ENCODE assay signal across 25 mouse cellular contexts in the genomic region with DNA sequence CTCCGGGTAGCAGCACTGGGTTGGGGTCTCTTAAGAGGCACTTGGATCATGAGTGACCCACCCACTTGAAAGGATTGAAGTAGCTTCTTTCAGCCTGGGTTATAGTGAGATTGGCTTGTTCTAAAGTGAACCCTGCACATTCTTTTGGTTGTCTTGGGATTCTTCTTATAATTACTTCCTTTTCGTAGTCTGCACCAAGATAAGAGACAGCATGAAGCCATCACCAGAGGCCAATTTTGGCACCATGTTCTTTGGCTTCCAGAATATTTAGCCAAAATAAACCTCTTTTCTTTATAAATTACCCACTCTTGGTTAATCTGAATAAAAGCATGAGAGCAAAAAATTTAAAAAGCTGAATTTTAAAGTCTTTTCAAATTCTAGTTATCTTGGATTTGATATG.
DNase-seq lines count a peak whose midpoint lies in the region; ATAC-seq and TF ChIP-seq lines count a peak whose summit lies in the region.
"Had no signal": no experiment of that assay in that cellular context is flagged by ENCODE, and none has a peak within 500 bp of the region (broad histone marks: within the 10 kb centered on the region; RNA-seq: fewer than 3 reads in every experiment).

No protein-coding gene starts in this region.

- H3K27me3 ChIP-seq in kidney, adult 2 months (replicated peaks; ENCODE audit: control insufficient read depth, insufficient read depth, low read length): no peaks in the 10 kb centered on the region
- H3K27me3 ChIP-seq in kidney, embryonic 16.5 days (ENCODE audit: insufficient read depth, low read length): no peaks in the 10 kb centered on the region
- H3K27me3 ChIP-seq in spleen, adult 2 months (ENCODE audit: control insufficient read depth, insufficient read depth, low read length): no peaks in the 10 kb centered on the region
- H3K27me3 ChIP-seq: CH12.LX; embryonic facial prominence, embryonic 12.5 days; embryonic facial prominence, embryonic 15.5 days; hindbrain, embryonic 13.5 days had no signal

- WGBS in kidney, adult 2 months: 88% methylated on average over 2 of the region's 2 CpGs
- WGBS in kidney, embryonic 16.5 days: 84% methylated on average over 2 of the region's 2 CpGs
- 66% methylated on average over 2 of the region's 2 CpGs for WGBS in spleen, adult 2 months

- no peak overlapping the region for H3K4me2 ChIP-seq in kidney, embryonic 16.5 days (replicated peaks; ENCODE audit: low read depth, low read length)
- H3K4me2 ChIP-seq: embryonic facial prominence, embryonic 12.5 days; embryonic facial prominence, embryonic 15.5 days; hindbrain, embryonic 13.5 days had no signal

- ATAC-seq in kidney, embryonic 16.5 days (ENCODE audit: low FRiP score, low TSS enrichment): no peak
- no peak for ATAC-seq in granulocyte monocyte progenitor cell, adult 5-6 weeks (replicated peaks; ENCODE audit: poor library complexity, severe bottlenecking)
- ATAC-seq: forebrain, embryonic 14.5 days; forebrain, postnatal 0 days; hindbrain, embryonic 16.5 days had no signal

- H3K36me3 ChIP-seq in kidney, adult 2 months (ENCODE audit: control insufficient read depth, insufficient read depth, low read length): no peaks in the 10 kb centered on the region
- no peaks in the 10 kb centered on the region for H3K36me3 ChIP-seq in kidney, embryonic 16.5 days (ENCODE audit: insufficient read depth, low read length)
- H3K36me3 ChIP-seq in spleen, adult 2 months (ENCODE audit: control insufficient read depth, insufficient read depth, low read length): no peaks in the 10 kb centered on the region
- H3K36me3 ChIP-seq: embryonic facial prominence, embryonic 12.5 days; embryonic facial prominence, embryonic 15.5 days; heart, embryonic 10.5 days; hindbrain, embryonic 13.5 days had no signal

- DNase-seq in kidney, adult 2 months: peak; percentile 26
- DNase-seq in kidney, postnatal 14 days: peak; percentile 21
- DNase-seq in kidney, postnatal 4 days: no peak
- DNase-seq in spleen, adult 2 months (ENCODE audit: low read depth in 1 of 2, low spot score in 2 of 2): no peak
- DNase-seq in spleen, postnatal 10 days (ENCODE audit: low spot score in 2 of 2): no peak
- DNase-seq: adrenal gland, adult 2 months; adrenal gland, postnatal 14 days; cerebellum, adult 11 months; cerebellum, adult 2 months; cerebellum, adult 9-11 months; cerebellum, postnatal 25 days; forebrain, postnatal 0 days; gastrocnemius, adult 2 months; gastrocnemius, postnatal 14 days; heart, adult 2 months had no signal

- no peak overlapping the region for H3K9ac ChIP-seq in kidney, embryonic 16.5 days (replicated peaks; ENCODE audit: low read length)
- H3K9ac ChIP-seq: embryonic facial prominence, embryonic 12.5 days; embryonic facial prominence, embryonic 15.5 days; forebrain, postnatal 0 days; hindbrain, embryonic 13.5 days had no signal

- no peak for TF ChIP-seq CTCF in kidney, adult 2 months (conservative IDR thresholded peaks at IDR 0.05; ENCODE audit: insufficient read depth, insufficient read length, low read depth, low read length)
- TF ChIP-seq CTCF in spleen, adult 2 months (IDR thresholded peaks at IDR 0.05; ENCODE audit: extremely low read depth, insufficient read depth, insufficient read length, insufficient replicate concordance): no peak

- H3K27ac ChIP-seq in kidney, adult 2 months (ENCODE audit: insufficient read depth, low read depth, low read length): no peak overlapping the region
- H3K27ac ChIP-seq in kidney, embryonic 16.5 days (ENCODE audit: low read length): no peak overlapping the region
- H3K27ac ChIP-seq in spleen, adult 2 months (ENCODE audit: insufficient read depth, low read length): peak overlapping the region; percentile 15
- H3K27ac ChIP-seq: embryonic facial prominence, embryonic 12.5 days; embryonic facial prominence, embryonic 15.5 days; gastrocnemius, adult 2 months; heart, adult 2 months; heart, embryonic 10.5 days; hindbrain, embryonic 13.5 days had no signal

- no peaks in the 10 kb centered on the region for H3K4me1 ChIP-seq in kidney, adult 2 months (ENCODE audit: control insufficient read depth, insufficient read depth, low read length)
- H3K4me1 ChIP-seq in kidney, embryonic 16.5 days (ENCODE audit: insufficient read depth, low read length): peaks cover 8% of the 10 kb centered on the region
- H3K4me1 ChIP-seq in spleen, adult 2 months (ENCODE audit: control insufficient read depth, insufficient read depth, insufficient read length): peaks cover 29% of the 10 kb centered on the region; the same call in 1 of the 2 replicates

- no peak overlapping the region for H3K4me3 ChIP-seq in kidney, adult 2 months (ENCODE audit: insufficient read depth, low read depth, low read length)
- H3K4me3 ChIP-seq in kidney, embryonic 16.5 days (ENCODE audit: low read length): no peak overlapping the region
- no peak overlapping the region for H3K4me3 ChIP-seq in spleen, adult 2 months (ENCODE audit: extremely low read depth, insufficient read depth, insufficient read length)
- H3K4me3 ChIP-seq: embryonic facial prominence, embryonic 12.5 days; embryonic facial prominence, embryonic 15.5 days; gastrocnemius, adult 2 months; heart, adult 2 months; heart, embryonic 10.5 days; hindbrain, embryonic 13.5 days had no signal

- no peak for TF ChIP-seq POLR2A in kidney, adult 2 months (IDR thresholded peaks at IDR 0.05; ENCODE audit: low read depth, low read length)
- no peak for TF ChIP-seq POLR2A in spleen, adult 2 months (IDR thresholded peaks at IDR 0.05; ENCODE audit: low read depth, low read length)

- no peaks in the 10 kb centered on the region for H3K9me3 ChIP-seq in kidney, embryonic 16.5 days (ENCODE audit: low read length)
- H3K9me3 ChIP-seq: embryonic facial prominence, embryonic 12.5 days; embryonic facial prominence, embryonic 15.5 days; G1E; heart, embryonic 10.5 days; hindbrain, embryonic 13.5 days had no signal

Comparison
In these comparisons a context has a peak if more than half of its experiments do, and no peak if none do; other contexts are left out.
1. DNase-seq: peak in kidney, adult 2 months (single experiment) and kidney, postnatal 14 days (single experiment); none in kidney, postnatal 4 days (0 of 2), spleen, adult 2 months (0 of 2) and spleen, postnatal 10 days (0 of 2).